Mouse (Mus musculus) heart, embryonic 16.5 days (tissue): ENCODE measurements at regions not wholly inside any gene's neighbourhood (a gene's known extent, or its start where the extent isn't known, plus 50 kb on each side); places are given as distances from the start of the nearest gene placed in this dataset.

Source experiments
- ATAC-seq: fragments of 200-750 bp; cut with Nextera tagmentation; replicated peaks from 2 replicates; pipeline ENCODE4 v1.8.0; 2017; ENCODE audit warnings: moderate number of reproducible peaks; ENCODE audit not compliant: insufficient read depth, low FRiP score; ENCODE audit errors: extremely low read depth
- H3K27ac ChIP-seq: fragments of 300-500 bp; sonication (generic); 2 replicates; pipeline ENCODE4 v1.5.1; 2014; ENCODE audit warnings: mild to moderate bottlenecking, low read length, control low read depth, moderate library complexity
- H3K27me3 ChIP-seq: fragments of 300-500 bp; sonication (generic); 2 replicates; pipeline ENCODE4 v1.6.1; 2014; ENCODE audit warnings: low read length, mixed read lengths; ENCODE audit not compliant: control insufficient read depth, insufficient read depth
- H3K36me3 ChIP-seq: fragments of 300-500 bp; sonication (generic); 2 replicates; pipeline ENCODE4 v1.6.1; 2014; ENCODE audit not compliant: control insufficient read depth, insufficient read depth
- H3K4me1 ChIP-seq: fragments of 300-500 bp; sonication (generic); 2 replicates; pipeline ENCODE4 v1.6.1; 2014; ENCODE audit warnings: low read length, mixed read lengths; ENCODE audit not compliant: control insufficient read depth, insufficient read depth
- H3K4me2 ChIP-seq: fragments of 300-500 bp; sonication (generic); 2 replicates; pipeline ENCODE4 v1.6.1; 2014; ENCODE audit warnings: low read depth, mild to moderate bottlenecking, control low read depth, low read length
- H3K4me3 ChIP-seq: fragments of 300-500 bp; sonication (generic); 2 replicates; pipeline ENCODE4 v1.5.1; 2014; ENCODE audit warnings: mild to moderate bottlenecking, control low read depth, low read length
- H3K9ac ChIP-seq: fragments of 300-500 bp; sonication (generic); 2 replicates; pipeline ENCODE4 v1.6.1; 2014; ENCODE audit warnings: low read length, control low read depth
- H3K9me3 ChIP-seq: fragments of 300-500 bp; sonication (generic); replicated peaks from 2 replicates; pipeline ENCODE4 v1.6.1; 2016; ENCODE audit warnings: low read length; ENCODE audit not compliant: control insufficient read depth
- WGBS: fragments of 180-500 bp; shearing (Covaris S2); extraction: QIAGEN DNeasy Blood & Tissue Kit; methylation state at CpG from one replicate; pipeline ENCODE4 v1.1.7; 2014; 5-methylcytosine and 5-hydroxymethylcytosine counted together

DNA sequence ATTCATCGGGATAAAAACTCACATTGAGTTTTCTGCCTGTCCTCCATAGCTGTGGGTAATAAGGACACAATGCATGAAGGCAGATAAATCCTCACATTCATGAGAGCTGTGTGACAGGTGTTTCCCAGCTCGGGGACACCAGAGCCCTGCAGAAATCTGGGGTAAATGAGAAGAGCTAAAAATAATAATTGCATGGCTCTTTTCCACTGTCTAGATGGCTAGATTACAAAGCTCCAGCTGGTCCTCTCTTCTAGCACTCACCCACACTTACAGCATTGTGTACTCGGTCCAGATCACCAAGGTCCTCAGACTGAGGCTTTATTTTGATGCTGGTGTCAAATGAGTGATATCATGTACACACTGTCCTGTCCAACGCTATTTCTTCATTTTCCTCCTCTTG lies 1025.5 kb downstream of the Slc22a22 start:
- ATAC-seq: no peak
- WGBS: 54% methylated on average over 4 of the region's 4 CpGs

DNA sequence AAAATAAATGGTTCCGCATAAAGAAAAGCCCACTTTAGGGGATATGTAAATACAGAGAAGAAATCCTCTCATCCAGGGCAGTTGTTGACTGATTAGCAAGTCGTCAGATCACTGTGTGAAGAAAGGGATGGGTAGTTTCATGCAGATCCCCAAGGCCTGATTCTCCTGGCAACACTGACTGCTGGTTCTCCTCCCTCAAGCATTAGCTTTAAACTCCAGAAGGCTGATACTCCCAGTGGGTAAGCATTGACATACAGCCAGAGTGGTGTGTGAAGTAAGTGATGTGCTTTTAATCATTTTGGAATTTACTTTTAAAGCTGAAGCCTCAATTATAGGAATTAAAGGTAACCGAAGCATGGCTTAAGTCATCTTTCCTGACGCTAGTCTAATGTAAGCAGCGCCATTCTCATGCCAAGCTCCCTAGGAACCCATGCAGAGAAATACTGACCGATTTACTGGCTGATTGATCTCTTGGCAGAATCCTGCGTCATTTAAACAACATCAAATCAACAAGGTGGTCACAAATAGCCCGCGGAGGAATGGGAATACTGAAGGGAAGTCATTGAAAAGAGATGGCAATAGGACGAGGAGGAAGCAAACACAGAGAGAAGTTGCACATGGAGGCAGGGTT lies 1029.3 kb downstream of the Slc22a22 start:
- Histone ChIP-seq H3K4me1 (no peaks in the 10 kb centered on the region), H3K36me3 (no peaks in the 10 kb centered on the region), H3K27ac (no peak overlapping the region), H3K9ac (no peak overlapping the region), H3K4me3 (no peak overlapping the region), H3K9me3 (no peaks in the 10 kb centered on the region), H3K4me2 (no peak overlapping the region), H3K27me3 (no peaks in the 10 kb centered on the region)
- WGBS: 66% methylated on average over 10 of the region's 10 CpGs
- ATAC-seq: no peak

More for the DNA sequence above, 1025.5 kb downstream of the Slc22a22 start:
- Histone ChIP-seq H3K9me3 (no peaks in the 10 kb centered on the region), H3K4me3 (no peak overlapping the region), H3K27me3 (no peaks in the 10 kb centered on the region), H3K4me1 (no peaks in the 10 kb centered on the region), H3K4me2 (no peak overlapping the region), H3K9ac (no peak overlapping the region), H3K36me3 (no peaks in the 10 kb centered on the region), H3K27ac (no peak overlapping the region)

DNA sequence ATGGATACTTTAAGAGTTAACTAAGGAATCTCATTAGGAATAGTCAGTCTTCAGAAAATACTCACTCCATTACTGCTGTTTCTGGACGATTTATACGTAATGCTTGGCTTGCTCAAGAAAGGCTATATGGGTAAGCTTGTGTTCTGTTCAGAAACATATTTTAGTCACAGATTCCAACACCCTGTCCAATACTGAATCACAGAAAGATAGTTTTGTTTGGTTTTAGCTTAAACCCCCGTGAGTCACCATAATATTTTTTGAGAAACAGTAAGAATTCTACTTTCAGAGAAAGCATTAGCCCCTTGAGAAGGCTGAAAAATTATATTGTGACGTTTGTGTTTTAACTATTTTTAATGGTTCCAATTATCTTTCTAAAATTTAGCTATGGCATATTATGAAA lies 1037.3 kb downstream of the Slc22a22 start:
- Histone ChIP-seq H3K9me3 (no peaks in the 10 kb centered on the region), H3K27ac (no peak overlapping the region), H3K36me3 (no peaks in the 10 kb centered on the region), H3K27me3 (no peaks in the 10 kb centered on the region), H3K4me3 (no peak overlapping the region), H3K4me1 (no peaks in the 10 kb centered on the region), H3K4me2 (no peak overlapping the region), H3K9ac (no peak overlapping the region)
- 68% methylated on average over 4 of the region's 4 CpGs for WGBS
- no peak for ATAC-seq

DNA sequence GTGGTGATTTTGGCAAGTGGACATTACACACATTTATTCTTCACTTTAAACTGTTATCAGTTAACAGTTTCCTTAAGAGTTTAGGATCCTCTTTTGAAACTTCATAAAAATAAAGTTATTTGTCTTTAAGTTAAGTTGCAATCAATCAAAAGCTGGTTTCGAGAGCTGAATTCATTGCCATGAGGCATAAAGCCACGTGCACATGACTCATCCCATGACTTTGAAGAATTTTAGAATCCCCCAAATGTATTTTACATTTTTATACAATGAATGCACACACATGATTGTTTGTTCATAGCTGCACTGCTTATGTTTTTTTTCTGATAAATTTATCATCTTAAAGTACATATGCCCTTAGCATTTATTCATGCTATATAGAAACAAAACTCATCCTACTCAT lies 1039.1 kb downstream of the Slc22a22 start:
- H3K9ac ChIP-seq: no peak overlapping the region
- 63% methylated on average over 2 of the region's 2 CpGs for WGBS
- no peaks in the 10 kb centered on the region for H3K9me3 ChIP-seq
- no peak overlapping the region for H3K27ac ChIP-seq
- no peaks in the 10 kb centered on the region for H3K4me1 ChIP-seq
- H3K36me3 ChIP-seq: no peaks in the 10 kb centered on the region
- no peak overlapping the region for H3K4me3 ChIP-seq
- H3K4me2 ChIP-seq: no peak overlapping the region
- no peaks in the 10 kb centered on the region for H3K27me3 ChIP-seq
- ATAC-seq: no peak

DNA sequence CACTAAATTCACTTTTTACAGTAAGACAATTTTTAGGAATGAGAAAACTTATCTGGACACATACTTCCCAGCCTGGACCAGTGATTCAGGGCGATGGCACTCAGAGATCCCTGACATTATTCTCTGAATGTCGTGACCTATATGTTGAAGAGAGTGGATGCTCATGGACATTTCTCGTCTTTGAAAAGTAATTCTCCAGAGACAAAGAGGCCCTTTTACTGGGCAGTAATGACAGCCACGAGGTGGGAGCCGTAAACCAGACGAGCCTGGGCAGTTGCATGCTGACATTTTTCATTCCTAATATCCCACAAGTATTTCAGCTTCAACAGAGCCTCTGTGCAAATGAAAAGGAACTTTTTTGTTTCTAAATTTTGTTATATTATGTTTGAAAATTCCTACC lies 1041.3 kb downstream of the Slc22a22 start:
- 66% methylated on average over 6 of the region's 6 CpGs for WGBS
- Histone ChIP-seq H3K4me2 (no peak overlapping the region), H3K9me3 (no peaks in the 10 kb centered on the region), H3K4me1 (no peaks in the 10 kb centered on the region), H3K27me3 (no peaks in the 10 kb centered on the region), H3K27ac (no peak overlapping the region), H3K9ac (no peak overlapping the region), H3K4me3 (no peak overlapping the region), H3K36me3 (no peaks in the 10 kb centered on the region)
- no peak for ATAC-seq

DNA sequence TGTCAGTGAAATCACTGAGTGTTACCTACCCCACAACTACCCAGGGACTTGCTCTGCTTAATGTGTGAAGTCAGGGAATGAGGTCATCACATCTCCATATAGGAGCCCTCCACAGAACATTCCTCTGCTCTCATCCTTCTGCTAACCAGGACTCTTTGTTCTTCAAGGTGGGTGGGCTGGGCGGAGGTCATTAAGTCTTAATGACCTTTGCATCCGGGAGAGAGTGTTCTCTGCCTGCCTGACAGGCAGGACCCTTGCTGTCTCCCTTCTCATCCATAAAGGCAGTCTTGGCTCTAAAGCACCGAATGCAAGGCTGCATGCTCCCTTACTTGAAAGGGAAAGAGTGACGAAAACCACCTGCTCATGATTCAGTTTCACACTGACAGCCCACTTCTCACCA lies 1051.4 kb downstream of the Slc22a22 start:
- Histone ChIP-seq H3K9me3 (no peaks in the 10 kb centered on the region), H3K36me3 (no peaks in the 10 kb centered on the region), H3K4me1 (no peaks in the 10 kb centered on the region), H3K27me3 (no peaks in the 10 kb centered on the region), H3K4me2 (no peak overlapping the region), H3K4me3 (no peak overlapping the region), H3K9ac (no peak overlapping the region), H3K27ac (no peak overlapping the region)
- WGBS: 27% methylated on average over 4 of the region's 4 CpGs
- ATAC-seq: no peak

DNA sequence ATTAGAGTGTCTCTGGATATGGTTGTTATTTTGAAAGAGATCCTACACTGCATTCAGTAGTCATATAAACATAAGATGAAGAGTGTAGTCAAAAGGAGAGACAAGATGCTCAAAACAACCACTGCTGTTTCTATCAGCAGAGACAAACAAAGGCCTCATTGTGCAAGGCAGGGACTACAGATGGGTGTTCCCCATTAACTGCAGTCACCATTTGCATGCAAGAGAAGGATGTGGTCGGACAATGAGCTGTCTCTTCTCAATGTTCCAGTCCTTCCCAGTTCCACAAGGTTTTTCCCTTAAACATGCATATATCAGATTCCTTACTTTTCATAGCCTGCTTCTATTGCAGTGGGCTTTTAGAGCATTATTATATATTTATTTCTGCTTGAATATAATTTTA lies 1056.7 kb downstream of the Slc22a22 start:
- Histone ChIP-seq H3K27ac (no peak overlapping the region), H3K4me1 (no peaks in the 10 kb centered on the region), H3K4me2 (no peak overlapping the region), H3K9me3 (no peaks in the 10 kb centered on the region), H3K27me3 (no peaks in the 10 kb centered on the region), H3K36me3 (no peaks in the 10 kb centered on the region), H3K9ac (no peak overlapping the region), H3K4me3 (no peak overlapping the region)
- ATAC-seq: no peak
- WGBS: 67% methylated on average over 1 of the region's 1 CpGs

DNA sequence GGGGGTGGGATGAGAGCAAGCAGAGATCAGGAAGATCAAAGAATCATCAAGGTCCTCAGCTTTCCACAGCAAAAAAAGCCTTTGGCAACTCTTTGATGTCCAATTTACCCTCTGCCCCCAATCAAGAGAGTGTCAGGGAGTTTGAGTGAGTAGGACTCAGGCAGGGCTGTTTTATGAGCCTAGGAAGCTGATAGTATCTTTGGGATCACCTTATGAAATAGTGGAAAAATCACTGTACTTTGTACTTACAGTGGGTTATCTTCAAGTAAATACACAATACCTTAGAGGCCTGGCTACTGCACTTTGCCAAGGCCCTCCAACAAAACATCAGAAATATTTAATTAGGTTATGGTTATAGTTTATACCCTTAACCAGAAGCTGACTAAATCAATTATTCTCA lies 1085.4 kb downstream of the Slc22a22 start:
- Histone ChIP-seq H3K27ac (no peak overlapping the region), H3K36me3 (no peaks in the 10 kb centered on the region), H3K4me1 (no peaks in the 10 kb centered on the region), H3K27me3 (no peaks in the 10 kb centered on the region), H3K4me2 (no peak overlapping the region), H3K4me3 (no peak overlapping the region), H3K9ac (no peak overlapping the region), H3K9me3 (no peaks in the 10 kb centered on the region)
- no peak for ATAC-seq

DNA sequence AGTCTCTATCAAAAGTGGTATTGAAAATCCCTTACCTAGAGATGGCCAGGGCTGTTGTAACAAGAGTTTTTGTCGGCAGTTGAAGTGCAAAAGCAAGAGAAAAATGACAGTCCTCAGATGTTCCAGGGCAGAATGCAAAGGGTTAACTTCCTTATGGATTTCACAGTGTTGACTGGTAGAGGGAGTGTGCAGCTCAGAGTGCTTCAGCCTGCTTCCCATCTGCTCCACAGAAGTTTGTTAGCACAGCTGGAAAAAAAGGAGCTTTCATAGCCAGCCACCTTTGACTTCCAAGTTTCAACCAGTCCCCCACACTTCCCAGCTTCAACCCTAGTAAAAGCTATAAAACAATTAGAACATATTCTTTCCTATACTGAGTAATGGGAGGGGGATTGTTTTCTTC lies 1098.9 kb downstream of the Slc22a22 start:
- no peak overlapping the region for H3K9ac ChIP-seq
- H3K27me3 ChIP-seq: no peaks in the 10 kb centered on the region
- ATAC-seq: no peak
- no peak overlapping the region for H3K4me3 ChIP-seq
- H3K4me1 ChIP-seq: no peaks in the 10 kb centered on the region
- H3K9me3 ChIP-seq: no peaks in the 10 kb centered on the region
- H3K27ac ChIP-seq: no peak overlapping the region
- 64% methylated on average over 1 of the region's 1 CpGs for WGBS
- no peak overlapping the region for H3K4me2 ChIP-seq
- H3K36me3 ChIP-seq: no peaks in the 10 kb centered on the region

DNA sequence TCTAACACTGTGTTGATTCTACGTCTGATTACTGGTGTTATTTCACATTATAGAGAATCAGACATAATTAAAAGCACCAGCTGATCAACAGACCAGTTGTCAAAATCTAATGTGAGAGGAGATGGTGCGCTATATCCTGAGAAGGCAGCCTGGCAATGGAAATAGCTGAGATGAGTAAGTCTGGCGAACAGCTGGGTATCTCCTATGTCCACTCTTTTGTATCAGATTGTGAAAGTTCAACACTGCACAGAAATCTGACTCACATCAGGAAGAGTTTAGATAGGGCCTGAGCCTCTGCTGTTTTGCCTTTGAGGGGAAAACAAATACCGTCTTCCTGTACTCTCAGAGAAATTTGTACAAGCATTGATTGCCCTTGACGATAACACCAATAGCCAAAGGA lies 1126.5 kb downstream of the Slc22a22 start:
- no peak for ATAC-seq
- no peak overlapping the region for H3K4me2 ChIP-seq
- no peaks in the 10 kb centered on the region for H3K9me3 ChIP-seq
- H3K9ac ChIP-seq: no peak overlapping the region
- H3K4me1 ChIP-seq: no peaks in the 10 kb centered on the region
- 71% methylated on average over 5 of the region's 5 CpGs for WGBS
- no peak overlapping the region for H3K4me3 ChIP-seq
- H3K36me3 ChIP-seq: no peaks in the 10 kb centered on the region
- H3K27ac ChIP-seq: no peak overlapping the region
- H3K27me3 ChIP-seq: no peaks in the 10 kb centered on the region
